Mouse (Mus musculus): ENCODE results near the gene Xpnpep1.

Xpnpep1 gene

DNA sequence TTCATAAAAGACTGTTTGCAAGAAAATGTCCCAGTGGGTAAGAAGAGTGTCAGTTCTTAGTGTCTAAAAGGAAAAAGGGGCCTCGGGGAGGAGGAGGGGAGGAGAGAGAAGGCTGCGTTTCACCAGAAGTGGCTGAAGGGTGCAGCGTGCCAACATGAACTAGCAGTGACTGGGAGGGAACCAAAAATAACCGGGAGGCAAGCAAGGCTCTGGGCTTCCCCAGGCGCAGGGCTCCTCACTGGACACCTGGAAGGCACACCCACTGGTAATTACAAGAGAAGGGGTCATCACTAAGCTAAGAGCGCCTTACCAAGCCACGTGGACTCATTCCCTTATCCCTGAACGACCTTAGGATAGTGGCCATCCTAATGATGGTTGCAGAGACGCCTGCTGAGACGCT is 48.1 kb downstream of the Xpnpep1 start:
- DNase-seq (ENCODE audit: low spot score), result no peak

- DNase-seq (ENCODE audit: low spot score), result no peak
Observed at GRCm38 (mm10) chr19:52979020-52979711, 60.8 kb downstream of the Xpnpep1 start.

DNA sequence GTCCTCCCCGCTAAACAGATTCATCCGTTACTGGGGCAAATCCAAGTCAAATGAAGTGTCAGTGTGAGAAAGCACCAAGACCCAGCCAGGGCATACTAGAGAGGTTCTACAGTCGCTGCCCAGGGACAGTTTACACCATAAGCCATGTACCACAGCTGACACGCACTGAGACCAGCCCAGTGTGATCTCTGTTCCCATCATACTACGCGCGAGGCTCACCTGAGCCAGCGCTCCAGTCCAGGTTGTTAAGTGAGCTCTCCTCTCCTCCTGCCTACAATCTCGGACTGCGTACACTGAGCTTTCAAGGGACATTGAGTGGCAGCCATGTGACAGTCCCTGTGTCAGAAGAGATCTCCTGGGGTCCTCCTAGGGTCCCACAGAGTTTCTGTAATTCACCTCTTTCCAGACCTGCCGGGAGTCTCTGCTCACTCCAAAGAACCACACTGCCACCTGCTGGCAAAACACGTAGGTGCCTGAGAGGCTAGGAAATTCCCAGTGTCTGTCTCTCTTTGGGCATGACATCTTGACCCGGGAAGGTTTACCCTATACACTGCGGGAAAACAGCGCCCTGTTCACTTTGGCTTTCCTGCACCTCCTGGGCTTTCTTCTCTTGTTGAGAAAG is 64.3 kb downstream of the Xpnpep1 start:
- DNase-seq (ENCODE audit: low spot score), result peak; percentile 47

- DNase-seq (ENCODE audit: low spot score), result no peak
Observed at GRCm38 (mm10) chr19:52966339-52966738, 73.7 kb downstream of the Xpnpep1 start.

GRCm38 (mm10) chr19:52962745-52963144 is 77.3 kb downstream of the Xpnpep1 start:
- no peak for DNase-seq (ENCODE audit: low spot score)

DNA sequence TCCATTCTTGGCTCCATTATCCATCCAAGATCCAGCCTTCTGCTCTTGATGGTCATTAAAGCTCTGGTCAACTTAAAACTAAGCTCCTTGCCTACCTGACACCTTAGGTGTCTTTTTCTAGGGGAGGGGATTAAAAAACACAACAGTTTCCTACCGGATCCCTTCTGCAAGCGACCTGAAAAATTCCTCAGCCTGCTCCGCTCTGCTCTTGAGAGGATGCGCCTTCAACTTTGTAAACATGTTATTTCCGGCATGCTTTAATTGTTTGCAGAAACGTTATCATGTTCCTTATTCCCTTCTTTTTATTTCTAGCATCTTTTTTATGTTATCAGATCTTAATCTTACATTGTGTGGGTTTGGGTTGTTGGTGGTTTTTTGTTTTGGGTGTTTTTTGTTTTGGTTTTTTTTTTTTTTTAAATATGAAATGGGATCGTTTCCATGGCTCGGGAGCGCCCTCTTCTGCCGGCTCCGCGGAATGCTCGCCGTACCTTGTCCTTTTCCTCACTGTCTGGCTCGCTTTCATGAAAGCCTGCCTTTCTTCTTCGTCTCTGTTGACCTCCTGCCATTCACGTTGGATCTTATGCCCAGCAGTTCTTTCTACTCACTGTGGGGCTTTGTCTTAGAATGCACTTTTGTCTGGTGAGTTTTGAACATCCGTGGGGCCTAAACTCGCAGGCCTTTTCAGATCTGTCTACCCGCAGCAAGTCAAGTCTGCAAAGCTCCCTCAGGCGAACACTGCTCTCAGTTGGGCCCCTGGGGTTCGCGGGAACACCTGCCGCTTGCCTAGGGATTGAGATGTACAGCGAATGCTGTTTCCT is 117.1 kb downstream of the Xpnpep1 start:
- peak; percentile 10 for DNase-seq (ENCODE audit: low spot score)

DNA sequence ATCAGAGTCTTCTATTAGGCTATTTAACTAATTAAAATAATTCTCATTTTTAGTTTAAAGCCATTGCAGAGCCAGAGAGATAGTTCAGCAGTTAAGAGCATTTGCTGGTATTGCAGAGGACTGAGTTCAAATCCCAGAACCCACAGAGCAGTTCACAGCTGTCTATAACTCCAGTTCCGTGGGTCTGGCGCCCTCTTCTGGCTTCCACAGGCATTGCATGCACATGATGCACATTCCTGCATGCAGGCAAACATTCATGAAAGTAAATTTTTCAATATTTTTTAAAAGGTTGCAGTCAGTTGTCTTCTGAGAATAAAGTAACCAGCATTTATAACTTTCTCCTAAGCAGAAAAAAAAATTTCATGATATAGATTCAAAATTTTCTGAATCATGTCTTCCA is 135.8 kb downstream of the Xpnpep1 start:
- no peak for DNase-seq (ENCODE audit: low spot score)

- no peak for DNase-seq (ENCODE audit: low spot score)
Observed at GRCm38 (mm10) chr19:52891807-52892442, 148.1 kb downstream of the Xpnpep1 start.

Data from lung, postnatal 25 days (tissue).